Mouse (Mus musculus) right cerebral cortex, postnatal 10 days (tissue): ENCODE measurements around the gene Wdr6.
A peak's percentile ranks its signal among the peaks of the same experiment; 100 is the strongest.
"Not testable (repeated sequence)": the region's sequence is repeated elsewhere in the genome, so short reads cannot be mapped to it uniquely, and the experiment has no call there.

Experiments
- DNase-seq, 2 experiments: peaks; one replicate each; pipeline ENCODE4 v3.0.0; 2021; ENCODE audit warnings: low spot score in 2 of 2

Gene Wdr6

GRCm38 (mm10) chr9:108578545-108579343 is at the start of gene Wdr6:
Gene Wdr6 (minus strand): TSS chr9:108578739.
- DNase-seq, result peak; percentile 98 to 99

- no peak for DNase-seq
Measured at GRCm38 (mm10) chr9:108628141-108628540, 49.6 kb upstream of the Wdr6 start.

- DNase-seq, result peak in 1 of 2 experiments; percentile 27
Measured at GRCm38 (mm10) chr9:108626498-108626897, 48.0 kb upstream of the Wdr6 start.

DNA sequence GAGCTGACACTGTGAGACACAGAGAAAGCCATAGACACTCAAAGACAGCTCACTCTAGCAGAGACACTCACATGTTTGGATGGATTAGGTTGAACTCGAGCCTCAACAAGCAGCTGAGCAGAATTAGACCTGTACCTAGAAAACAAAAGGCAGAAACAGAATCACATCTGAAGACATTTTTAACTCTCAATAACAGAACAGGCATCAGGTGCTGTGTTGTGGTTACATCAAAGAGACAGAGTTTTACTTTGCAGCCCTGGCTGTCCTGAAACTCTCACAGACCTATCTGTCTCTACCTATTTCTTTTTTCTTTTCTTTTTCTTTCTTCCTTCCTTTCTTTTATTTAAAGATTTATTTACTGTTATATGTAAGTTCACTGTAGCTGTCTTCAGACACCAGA is 38.8 kb upstream of the Wdr6 start:
- no peak for DNase-seq

- peak in 1 of 2 experiments; percentile 43 for DNase-seq
Measured at GRCm38 (mm10) chr9:108611488-108611887, 32.9 kb upstream of the Wdr6 start.

DNA sequence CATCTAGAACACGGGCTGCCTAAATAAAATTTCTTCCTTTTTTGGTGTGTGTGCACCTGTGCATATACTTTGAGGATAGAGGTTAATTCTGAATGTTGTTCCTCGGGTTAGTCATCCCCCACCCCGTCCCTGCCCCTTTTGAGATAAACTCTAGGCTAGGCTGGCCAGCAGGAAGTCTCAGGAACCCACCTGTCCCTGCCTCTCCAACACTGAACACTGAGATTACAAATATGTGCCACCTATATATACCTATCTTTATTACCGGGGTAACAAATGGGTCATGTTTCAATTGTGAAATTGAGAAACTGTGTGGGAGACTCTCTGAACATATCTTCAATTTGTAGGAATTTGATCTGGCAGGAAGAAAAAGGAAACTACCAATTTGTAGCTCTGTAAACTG is 30.4 kb upstream of the Wdr6 start:
- no peak for DNase-seq

- not testable (repeated sequence) for DNase-seq
Measured at GRCm38 (mm10) chr9:108607929-108608328, 29.4 kb upstream of the Wdr6 start.

DNA sequence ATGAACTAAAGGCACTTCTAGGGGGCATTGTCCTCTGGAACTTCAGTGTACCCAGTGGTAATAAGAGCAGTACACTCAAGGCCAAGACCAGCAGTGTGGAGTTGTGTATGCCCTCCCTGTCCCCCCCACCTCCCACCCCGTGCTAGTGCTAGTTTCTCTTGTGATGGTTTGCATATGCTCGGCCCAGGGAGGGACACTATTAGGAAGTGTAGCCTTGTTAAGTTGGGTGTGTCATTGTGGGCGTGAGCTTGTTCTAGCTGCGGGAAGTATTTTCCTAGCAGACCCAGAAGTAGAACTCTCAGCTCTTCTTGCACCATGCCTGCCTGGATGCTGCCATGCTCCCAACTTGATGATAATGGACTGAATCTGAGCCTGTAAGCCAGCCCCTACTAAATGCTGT is 23.4 kb upstream of the Wdr6 start:
- no peak for DNase-seq

DNA sequence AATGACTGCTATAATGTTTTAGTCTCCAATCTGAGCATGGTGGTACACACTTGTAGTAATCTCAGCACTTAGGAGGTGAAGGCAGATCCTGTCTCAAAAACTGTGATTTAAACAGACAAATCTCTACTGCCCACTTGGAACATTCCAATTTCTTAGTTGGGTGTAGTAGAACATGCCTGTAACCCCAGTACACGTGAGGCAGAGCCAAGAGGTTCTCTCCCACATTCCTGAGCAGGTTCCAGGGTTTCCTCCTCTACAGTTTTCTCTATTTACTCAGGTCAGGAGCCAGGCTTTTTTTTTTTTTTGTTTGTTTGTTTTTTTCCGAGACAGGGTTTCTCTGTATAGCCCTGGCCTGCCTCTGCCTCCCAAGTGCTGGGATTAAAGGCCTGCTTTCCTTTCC is 21.5 kb upstream of the Wdr6 start:
- DNase-seq, result no peak

DNA sequence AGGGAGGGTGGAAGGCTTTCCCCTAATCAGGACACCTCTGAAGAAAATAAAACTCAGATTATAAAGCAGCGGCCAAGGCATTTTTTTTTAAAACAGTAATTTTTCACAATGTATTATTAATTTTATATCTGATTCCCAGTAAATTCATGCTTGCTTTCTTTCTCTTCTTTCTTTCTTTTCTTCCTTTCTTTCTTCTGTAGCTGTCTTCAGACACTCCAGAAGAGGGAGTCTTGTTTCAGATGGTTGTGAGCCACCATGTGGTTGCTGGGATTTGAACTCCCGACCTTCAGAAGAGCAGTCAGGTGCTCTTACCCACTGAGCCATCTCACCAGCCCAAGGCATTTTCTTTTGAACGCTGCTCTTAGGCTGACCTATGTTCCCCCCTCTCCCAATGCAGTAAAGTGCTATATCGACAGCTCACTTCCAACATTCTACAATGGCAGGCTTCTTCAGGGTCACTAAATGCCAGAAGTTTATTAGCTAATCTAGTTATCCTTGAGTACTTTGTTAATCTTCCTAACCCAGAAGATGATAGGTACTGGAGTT is 20.6 kb upstream of the Wdr6 start:
- DNase-seq, result no peak

GRCm38 (mm10) chr9:108596998-108597764 is 18.6 kb upstream of the Wdr6 start, which contains the start of gene P4htm:
Gene P4htm (minus strand): TSS chr9:108597667.
- DNase-seq, result peak; percentile 87 to 88

GRCm38 (mm10) chr9:108594354-108594753 is 15.8 kb upstream of the Wdr6 start:
- no peak for DNase-seq

- no peak for DNase-seq
Measured at GRCm38 (mm10) chr9:108591462-108591861, 12.9 kb upstream of the Wdr6 start.

DNA sequence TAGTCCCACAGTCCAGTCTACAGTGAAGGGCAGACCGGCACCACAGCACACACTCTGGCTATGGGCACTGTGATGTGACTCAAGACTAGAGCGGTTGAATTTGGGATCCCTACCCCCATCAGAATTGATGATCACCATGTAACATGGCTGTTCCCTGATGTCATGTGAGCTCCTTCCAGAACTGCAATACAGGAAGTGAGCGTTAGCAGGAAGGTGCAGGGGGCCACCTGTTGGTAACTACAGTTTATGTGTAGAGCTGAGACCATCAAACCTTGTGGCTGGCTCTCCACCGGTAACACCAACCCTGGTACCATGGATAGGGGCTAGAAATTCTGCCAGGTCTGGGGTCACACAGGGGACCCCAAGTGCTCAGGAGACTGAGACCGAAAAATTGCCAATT is 10.7 kb upstream of the Wdr6 start:
- DNase-seq, result peak; percentile 63 to 69

DNA sequence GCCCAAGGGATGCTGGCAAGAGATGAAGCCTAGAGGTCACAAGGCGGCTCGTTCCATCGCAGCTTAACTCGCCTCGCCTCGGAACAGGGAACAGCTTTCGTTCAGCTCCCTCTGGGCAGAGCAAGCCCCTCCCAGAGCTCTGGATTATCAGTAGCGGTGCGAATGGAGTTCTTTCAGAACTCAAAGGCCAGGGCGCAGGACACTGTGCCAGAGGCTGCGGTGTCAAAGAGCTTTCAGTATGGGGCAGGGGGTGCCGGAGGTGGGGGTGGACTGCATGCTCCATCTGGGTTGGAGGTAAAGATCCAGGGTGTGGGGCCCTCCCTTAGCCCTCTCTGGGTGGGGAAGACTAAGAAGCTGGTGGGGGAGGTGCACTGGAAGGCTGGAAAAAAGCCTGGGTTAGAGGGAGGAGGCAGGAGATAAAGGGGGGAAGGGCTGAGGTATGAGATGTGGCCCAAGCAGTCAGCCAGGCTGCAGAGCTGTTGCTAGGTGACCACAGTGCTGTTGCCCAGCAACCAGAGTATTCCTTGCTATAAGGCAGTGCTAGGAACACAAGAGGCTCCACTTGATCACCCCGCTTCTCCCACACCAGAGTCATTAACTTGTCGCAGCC is 9.1 kb upstream of the Wdr6 start:
- peak; percentile 92 to 97 for DNase-seq

DNA sequence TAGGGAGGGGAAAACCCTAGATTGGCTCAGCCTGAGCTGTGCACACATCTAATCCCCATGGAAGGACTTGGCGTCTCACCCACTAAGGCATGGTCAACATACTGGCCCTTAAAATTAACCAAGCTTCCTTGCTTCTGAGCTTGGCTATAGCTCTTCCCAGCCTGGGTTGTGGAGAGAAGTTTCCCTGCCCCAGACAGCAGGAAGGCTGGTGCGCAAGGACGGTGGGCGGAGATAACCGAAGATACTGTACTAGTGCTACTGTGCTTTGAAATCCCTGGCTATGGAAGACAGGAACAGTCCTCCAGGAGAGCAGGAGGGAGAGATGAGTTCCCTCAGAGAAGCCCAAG is 778 bp upstream of the Wdr6 start:
- peak in 1 of 2 experiments; percentile 46 for DNase-seq

DNA sequence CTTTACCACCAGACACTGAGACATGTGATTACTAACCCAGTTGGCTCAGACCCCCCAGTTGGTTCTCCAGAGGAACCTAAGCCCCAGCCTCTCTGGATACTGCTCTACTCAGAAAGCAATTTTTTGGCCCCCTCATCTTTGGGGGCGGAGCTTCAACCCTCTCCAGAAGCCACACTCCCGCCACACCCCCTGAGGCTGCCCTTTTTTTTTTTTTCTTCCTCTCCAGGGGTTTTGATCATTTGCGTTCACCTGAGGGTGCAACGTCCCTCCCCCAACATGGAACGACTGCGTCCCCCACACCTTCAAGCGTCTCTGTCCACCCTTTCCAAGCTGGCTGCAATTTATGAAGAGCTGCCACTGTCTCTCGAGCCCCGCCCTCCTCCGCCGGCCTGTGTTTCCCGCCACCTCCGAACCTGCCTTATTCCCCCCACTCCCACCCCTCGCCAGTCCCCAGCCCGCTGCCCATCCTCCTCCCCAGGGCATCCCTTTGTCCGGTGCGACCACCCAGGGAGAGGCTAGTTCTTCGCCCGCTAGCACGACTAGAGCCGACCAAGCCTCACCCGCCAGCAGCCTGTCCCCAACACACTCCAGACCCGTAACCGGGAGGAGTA is 500 bp downstream of the Wdr6 start:
- peak; percentile 71 to 78 for DNase-seq

DNA sequence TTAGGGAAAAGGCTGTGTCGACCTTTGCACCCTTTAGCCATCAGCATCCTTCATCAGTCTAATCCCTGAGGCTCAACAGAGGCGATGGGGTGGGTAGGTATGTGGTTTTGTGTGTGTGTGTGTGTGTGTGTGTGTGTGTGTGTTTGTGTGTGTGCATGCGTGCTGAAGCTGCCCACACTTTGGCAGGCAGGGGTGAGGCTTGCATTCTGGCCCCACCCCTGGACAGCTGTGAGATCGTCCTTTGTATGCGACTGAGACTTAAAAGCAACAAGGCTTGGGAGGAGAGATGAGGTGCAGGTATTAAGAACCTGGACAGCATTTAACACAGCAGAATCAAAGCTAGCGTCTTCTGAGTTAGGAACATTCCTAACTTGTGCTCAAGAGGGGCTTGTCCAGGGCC is 1.5 kb downstream of the Wdr6 start:
- peak in 1 of 2 experiments; percentile 38 for DNase-seq

DNA sequence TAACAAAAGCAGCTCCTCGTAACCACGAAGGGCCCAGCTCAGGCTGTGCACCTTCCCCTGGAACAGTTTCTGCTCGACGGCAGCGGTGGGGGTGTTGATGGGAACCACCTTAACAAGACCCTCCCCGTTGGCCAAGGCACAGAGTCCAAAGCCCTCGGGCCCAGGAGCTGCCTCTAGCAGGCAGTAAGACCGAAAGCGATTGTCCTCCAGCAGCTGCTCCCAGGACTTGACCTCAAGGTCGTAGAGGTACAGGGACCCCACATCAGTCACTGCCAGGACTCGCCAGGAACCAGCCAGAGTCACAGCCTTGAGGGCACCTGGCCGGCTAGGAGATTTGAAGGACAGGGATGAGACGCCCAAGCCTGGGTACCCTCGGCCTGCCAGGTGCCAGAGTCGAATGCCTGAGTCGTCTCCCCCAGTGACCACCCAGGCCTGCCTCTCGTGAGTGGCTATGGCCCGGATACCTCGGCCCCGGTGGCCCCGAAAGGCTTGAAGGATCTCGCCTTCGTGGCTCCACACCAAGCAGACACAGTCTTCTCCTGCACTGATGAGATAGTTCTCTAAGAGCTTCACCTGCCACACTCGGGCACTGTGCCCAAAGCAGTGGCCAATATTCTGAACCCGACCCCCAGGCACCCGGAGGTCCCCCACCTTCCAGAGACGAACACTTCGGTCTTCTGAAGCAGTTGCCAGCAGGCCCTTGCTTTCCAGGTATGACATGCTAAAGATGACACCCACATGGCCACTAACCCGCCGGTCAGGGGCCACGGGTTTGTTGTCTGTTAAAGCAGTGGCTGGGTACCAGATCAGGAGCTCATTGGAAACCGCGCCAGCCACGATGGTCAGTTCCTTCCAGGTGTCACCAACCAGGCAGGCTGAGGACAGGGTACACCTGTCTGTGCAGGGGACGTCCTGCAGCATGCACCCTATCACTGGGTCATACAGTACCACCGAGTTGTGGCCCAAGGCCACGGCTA is 2.9 kb downstream of the Wdr6 start:
- peak; percentile 46 to 61 for DNase-seq

DNA sequence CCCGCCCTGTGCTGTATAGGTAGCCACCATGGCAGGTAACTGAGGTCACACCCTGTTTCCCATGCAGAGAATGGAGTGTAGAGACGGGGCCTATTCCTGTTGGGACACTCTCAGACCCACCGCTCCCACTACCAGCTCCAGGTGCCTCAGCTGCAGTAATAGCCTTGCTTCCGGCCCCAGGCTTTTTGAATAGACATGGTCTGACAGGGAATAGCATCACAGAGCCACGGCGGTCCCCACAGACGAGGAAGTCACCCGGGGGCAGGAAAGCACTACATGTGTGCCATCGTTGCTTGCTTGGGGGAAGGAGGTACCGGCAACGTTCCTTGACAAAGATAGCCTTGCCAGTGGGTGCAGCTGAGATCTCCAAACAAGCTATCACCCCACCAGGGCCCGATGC is 3.6 kb downstream of the Wdr6 start:
- DNase-seq, result no peak
